Mouse (Mus musculus) cerebellum, adult 11-12 months (tissue): ENCODE measurements around the gene Wdr11.

Source experiments
- DNase-seq: peaks from one replicate; pipeline ENCODE4 v3.0.0; 2022

Wdr11 gene

DNA sequence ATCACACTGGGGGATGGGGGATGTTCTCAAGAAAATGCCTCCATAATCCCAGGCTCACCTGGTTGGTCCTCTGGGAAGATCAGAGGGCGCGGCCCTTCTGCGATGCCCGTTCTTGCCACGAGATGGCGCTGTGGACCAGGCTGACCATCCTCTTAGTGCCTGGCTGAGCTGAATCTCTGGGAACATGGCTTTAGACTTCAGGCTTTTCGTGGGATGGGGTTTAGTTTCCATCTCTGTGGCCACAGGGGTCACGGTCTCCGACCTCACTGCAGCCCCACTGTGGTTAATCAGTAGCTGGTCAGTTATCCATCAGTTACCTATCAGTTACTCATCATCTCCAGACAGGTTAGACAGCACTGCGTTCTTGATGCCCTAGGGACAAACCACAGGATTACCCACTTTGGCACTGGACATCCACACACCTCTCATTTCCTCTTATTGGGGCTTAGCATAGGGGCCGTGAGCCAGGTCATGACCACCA lies 62.2 kb downstream of the Wdr11 start:
- peak; percentile 22 for DNase-seq

DNA sequence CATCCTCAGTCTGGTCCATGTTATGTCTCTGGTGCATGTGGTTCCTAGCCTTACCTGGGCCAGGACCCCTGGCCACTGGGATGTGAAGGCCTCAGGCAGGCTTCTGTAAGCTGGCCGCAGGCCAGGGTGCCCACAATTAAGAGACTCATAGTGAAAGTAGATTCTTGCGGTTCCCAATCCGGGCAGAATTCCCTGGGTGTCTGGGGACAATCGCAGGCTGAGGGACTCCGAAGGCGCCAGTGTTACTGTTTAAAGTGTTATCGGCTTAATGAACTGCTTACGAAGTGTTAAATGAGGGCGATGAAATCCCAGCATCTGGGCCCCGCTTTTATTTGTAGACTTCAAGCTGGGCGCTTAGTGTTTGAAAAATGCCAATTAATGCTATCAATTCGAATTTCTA lies 63.3 kb downstream of the Wdr11 start:
- DNase-seq, result no peak

DNA sequence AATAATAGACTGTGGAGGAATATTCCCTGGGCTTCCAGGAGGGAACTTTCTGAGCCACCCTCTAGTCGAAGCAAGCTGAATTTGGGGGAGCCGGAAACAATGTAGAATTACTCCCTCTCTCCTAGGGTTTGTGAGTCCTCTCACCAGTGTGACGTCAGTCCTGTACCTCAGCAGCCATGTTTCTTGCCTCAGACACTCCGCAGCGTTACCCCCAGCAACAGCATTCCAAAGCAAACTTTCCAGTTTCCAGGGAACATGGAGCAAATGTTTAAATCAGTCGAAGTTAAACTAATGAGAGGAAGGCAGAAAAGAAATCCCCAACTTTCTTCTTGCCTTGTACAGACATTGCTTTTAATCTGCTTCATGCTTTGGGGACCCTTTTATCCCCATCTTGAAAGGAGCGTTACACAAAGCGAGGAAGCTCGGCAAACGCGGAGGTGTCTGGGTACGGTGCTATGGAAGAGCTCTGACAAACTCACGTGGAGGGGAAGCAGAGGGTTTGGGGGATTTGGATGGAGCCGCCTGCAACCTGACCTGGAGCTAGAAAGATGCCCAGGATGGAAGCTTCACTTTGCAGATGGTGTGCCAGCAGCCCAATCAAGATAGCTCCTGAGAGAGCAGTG lies 64.1 kb downstream of the Wdr11 start:
- DNase-seq, result no peak

DNA sequence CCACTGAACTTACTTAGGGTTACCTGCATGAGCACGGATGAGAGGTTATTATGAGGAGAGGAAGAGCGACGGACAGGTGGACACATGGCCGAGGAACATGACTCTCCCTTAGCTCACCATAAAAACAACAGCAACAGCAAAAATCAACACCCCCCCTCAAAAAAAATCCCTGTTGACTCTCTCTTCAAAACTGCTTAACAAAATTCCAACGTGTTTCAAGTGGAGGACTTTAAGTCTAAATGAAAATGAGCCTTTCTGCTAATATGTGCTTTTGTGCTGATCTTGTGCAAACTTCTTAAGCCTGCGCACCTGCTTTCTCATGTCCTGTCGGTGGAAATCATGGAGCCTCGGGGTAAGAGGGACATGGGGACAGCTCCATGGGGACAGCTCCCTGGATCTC lies 66.2 kb downstream of the Wdr11 start:
- no peak for DNase-seq

DNA sequence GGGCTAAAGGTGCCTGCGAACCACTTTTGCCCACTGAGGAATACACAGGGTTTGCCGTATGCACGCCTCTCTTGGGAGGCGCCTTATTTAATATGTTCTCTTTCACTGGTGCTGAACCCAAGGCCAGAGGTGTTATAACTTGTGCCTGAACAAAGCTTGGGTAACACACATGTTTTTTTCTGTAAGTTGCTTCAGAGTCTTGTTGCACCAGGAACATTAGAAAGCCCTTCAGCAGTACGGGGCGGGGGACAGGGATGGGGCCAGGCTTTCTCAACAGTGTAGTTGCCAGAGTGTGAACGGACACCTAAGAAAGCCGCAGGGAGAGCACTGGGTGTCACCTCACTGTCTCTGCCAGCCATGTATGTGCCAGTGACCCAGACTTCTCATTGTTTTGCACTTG lies 68.1 kb downstream of the Wdr11 start:
- no peak for DNase-seq

DNA sequence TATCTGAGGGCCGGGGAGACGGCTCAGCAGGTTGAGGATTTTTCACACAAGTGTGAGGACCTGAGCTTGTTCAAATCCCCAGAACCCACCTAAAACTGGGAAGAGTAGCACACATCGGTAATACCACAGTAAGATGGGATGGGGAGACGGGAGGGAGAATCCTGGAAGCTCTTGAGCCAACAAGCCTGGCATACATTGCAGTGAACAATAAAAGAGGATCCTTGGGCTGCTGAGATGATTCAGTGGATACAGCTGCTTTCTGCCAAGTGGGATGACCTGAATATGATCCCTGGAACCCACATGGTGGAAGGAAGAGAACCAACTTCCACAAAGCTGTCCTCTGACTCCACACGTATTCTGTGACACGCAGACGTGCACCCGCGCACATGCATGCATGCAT lies 68.9 kb downstream of the Wdr11 start:
- DNase-seq, result no peak

DNA sequence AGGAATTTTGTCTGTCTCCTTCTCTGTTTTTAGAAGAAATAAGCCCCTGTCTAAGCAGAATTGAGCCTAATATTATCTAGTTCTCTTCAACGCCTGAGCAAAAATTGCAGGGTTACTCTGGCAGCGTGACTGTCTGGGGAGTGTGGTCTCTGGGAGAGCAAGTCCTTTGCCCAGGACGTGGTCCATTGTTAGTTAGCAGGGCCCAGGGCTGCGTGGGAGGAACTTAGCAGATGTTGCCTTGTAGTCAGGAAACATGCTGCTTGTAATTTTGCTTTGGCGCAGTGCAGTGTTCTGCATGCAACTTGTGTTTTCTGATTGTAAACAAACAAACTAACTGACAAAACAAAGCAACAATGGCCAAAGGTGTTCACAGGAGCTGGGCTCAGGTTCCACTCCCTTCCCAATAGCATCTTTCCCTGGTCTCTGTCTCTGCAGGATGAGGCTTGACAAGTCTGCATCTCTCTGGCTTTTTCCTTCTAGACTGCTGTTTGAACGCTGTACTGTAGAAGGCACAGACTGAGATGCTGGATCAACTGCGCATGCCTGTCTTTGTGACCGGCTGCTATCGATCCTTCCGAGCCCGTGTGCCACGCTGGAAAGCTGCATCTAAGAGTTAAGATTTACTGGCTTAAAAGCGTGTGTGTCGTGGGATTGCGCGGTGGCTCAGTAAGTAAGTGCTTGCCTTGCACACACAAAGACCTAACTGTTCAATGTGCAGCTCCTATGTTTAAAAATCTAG lies 70.6 kb downstream of the Wdr11 start:
- no peak for DNase-seq

DNA sequence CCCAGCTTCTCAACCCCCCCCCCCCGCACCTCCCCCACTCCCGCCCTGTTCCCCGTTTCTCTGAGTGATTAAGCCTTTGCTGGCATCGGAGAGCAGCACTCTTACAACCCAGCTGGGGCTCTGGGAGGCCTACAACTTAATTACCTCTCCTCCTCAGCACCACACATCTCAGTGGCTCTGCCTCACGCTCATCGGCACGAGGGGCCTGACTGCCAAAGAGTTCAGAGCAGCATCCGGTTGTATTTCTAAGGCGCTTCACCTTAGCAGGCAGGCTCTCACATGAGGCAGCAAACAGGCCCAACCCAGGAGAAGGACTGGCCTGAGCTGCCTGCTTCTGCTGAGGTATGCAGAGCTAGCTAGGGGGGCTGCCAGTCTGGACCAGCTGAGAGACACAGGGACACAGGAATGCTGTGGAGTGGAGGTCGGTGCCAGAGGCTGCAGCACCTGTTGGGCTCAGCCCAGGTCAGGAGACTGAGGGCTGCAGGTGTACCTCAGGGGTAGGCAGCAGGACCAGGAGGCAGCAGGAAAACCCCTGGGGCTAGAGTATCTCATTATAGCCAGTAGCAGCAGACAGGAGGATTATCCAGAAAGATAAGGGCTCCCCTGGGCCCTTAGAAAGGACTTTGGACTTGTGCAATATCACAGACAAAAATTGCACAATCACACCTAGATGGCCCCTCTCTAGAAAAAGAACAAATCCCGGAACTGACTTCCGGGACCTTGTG lies 72.3 kb downstream of the Wdr11 start:
- DNase-seq, result no peak

DNA sequence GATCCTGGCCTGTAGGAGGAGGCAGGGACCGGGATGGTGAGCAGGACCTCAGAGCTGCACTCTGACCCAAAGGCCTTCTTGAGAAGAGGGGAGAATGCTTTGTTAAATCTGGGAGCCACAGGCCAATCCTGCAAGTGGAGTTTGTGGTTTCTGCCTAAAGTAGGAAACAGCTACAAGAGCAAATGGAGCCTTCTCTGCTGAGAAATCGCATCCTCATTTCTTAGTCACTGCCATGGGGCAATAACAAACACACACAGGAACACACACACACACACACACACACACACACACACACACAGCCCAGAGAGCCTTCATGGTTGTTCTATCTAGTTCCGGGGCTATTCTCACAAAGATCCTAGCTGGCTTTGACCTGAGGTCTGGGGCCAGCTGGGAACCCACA lies 73.7 kb downstream of the Wdr11 start:
- no peak for DNase-seq

DNA sequence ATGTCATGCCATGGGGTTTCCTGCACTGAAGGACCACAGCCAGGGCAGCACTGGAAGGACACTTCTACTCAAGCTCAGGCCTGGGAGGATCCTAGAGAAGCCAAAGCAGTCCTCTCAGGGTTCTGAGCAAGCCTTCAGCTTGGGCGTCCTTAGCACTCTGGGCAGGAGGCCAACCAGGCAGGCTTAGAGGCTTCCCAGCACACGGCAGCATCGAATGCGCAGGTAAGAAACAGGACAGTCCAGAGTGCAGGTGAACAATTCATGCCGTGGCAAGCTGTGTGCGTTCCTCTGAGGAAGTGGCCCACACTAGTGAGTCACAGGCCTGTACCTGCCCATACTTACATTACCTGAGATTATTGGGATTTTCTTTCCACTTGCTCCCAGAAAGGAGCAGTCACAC lies 74.3 kb downstream of the Wdr11 start:
- no peak for DNase-seq

DNA sequence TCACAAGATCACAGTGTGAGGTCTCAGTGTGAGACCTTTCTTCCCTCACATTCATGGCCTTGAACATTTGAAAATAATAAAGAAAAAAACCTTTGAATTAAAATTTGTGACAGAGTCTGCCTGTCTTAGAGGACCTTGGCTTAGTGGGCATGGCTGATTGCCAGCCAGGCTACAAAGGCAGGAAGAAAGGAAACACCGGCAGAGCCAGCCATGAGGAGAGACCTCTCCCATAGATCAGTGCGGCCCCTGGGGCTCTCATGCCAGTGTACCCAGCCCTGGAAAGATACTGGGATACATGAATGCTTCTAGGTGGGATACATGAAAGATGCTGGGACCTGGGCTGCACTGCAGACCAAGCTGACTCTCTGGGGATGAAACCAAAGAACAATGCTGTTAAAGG lies 74.9 kb downstream of the Wdr11 start:
- DNase-seq, result no peak

DNA sequence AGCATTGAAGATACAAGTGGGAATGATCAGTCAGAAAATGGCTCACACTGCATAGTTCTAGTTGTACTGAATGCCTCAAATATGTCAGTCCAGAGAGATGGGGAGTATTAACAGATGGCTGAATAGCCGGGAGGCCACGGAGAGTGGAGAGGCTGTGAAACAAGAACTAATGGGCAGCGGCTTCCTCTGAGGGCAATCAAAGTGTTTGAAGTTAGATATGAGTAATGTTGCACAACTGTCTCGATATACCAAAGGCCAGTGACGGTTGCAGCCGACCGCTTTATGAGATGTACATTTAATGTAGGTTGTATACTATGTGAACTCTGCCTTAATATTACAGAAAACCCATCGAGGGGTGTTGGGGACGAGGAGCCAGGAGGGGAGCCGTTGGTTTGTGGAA lies 78.6 kb downstream of the Wdr11 start:
- DNase-seq, result no peak

DNA sequence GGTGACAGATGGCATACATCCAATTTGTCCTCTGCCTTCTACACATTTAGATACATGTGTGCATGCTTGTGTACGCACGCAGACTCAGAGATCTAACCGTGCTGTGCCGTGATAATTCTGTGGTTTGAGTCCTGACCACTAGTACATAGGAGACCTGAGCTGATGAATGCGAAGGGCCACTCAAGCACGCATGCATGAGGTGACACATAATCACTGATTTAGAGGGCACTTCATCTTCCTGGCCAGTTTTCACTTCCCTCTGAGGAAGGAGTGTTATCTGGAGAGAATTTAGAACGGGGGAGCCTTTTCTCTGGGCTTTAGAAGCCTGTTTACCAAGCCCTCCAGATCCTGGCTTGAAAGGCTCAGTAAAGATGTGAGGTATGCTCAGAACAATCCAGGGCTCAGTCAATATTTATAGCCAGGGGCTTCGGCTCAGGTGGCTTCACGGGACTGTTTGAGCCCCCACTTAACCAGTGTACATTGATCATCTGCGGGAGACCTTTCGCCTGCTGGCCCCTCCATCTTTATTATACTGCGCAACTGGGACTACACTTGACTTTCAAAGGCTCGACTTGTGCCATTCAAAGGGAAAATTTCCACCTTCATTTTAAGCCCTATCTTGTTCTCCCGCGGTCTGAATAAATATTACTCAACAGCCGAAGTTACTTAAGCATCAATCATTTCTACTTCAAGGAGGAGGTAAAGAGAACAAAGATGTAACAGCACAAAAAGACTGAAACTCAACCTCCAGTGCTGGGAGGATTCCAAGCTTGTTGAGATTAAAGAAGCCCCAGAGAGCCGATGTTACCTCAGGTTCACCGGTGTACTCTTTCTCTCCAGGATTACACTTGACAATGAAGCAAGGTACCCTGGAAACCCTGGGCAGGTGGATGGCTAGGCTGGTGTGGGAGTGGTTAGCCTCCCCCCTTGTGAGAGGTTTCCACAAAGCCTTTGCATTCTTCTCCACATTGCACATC lies 80.3 kb downstream of the Wdr11 start:
- no peak for DNase-seq

DNA sequence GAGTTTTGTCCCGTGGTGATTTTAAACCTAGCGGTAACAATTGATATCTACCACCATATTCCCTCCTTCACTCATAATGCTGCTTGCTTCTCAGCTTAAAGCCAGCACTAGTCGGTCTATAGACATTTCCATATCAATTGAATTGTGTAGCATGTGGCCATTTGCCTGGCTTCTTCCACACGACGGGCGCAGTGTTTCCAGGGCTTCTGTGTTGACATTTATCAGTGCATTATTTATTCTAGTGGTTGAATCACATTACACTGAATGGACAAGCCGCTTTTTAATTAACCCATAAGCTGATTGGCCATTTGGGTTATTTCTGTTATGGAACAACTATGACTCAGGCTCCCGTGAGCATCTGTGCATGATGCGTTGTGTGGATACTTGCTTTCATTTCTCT lies 82.1 kb downstream of the Wdr11 start:
- DNase-seq, result no peak

DNA sequence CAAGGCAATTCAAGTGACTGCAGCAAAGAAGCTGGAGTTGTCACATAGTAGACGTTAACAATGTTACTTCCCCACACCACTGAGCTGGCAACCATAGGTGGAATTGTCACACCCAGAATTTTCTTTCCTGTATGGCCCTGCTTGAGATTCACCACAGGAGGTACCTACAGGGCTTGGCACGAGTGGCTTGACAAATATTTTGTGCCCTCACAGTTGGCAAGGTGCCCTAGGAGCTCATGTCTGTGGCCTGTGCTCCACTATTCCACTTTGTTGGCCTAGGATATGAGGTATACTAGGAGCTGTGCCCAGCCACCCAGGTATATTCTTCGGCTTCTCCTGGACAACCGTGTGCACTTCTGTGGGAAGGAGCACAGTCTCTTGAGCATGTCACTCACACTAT lies 82.9 kb downstream of the Wdr11 start:
- DNase-seq, result no peak

DNA sequence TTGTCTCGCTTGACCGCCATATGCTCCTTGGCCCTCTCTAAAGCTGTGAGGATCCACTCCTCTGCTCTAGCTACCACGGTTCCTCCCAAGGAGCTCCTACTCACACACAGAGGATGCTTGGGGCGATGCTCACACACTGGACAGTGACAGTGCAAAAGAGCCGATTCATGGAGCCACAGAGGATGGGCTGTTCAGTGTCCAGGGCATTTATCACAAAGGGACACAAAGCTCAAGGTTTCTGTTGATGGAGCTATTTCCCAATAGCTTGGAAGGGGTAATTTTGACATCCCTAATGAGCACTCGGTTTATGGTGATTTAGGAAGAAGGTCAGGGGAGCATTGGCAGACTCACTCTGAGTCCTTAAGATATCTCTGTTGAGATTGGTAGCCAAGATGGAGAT lies 84.2 kb downstream of the Wdr11 start:
- no peak for DNase-seq

DNA sequence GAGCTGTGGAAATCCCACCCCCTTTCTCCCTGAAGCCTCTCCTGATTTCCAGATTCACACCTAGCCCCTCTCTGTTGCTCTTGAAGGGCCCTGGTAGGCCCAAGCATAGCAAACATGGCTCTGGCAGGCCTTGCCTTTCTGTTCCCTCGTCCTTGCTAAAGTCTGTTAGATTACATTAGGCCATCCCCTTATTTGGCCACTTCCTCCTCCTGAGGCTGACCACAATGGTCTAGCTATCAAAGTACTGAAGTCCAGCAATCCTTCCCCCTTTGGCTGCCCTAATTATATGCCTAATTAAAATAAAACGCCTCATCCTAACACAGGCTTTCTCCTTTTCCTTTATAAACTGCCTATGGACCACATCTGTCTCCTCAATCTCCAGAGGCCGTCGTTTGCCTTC lies 85.5 kb downstream of the Wdr11 start:
- DNase-seq, result no peak

DNA sequence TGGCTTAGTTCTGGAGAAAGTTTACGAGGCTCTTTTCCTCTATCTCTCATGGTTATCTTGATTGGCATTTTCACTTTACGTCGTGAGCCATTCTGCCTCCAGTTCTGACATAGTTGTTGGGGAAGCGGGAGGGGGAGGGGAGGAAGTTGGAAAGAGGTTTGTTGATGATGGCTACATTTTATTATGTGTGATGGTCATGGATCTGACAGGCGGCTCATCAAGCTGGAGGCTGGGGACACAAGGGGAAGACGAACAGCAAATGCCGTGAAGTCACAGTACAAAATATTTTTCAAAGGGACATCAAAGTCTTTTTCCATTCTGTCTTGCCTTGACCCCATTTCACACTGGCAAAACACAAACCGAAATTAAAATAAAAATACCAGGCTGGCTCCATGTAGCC lies 86.8 kb downstream of the Wdr11 start:
- no peak for DNase-seq

DNA sequence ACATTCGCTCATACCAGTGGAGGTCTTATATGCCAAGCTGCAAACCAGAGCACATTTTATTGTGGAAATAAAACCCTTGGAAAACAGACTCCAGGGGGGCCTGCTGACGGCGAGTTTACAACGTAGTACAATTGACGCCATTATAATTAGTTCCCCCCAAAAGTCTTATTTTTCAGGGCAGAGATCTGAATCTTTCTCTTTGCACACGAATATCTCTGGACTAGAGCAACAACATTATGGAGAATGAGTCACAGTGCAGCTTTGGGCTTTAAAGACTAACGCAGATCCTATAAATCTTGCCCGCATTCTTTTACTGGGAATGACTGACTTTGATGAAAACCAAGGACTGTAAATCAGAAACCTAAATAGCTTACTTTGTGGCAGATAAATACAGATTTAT lies 87.3 kb downstream of the Wdr11 start:
- DNase-seq, result no peak

DNA sequence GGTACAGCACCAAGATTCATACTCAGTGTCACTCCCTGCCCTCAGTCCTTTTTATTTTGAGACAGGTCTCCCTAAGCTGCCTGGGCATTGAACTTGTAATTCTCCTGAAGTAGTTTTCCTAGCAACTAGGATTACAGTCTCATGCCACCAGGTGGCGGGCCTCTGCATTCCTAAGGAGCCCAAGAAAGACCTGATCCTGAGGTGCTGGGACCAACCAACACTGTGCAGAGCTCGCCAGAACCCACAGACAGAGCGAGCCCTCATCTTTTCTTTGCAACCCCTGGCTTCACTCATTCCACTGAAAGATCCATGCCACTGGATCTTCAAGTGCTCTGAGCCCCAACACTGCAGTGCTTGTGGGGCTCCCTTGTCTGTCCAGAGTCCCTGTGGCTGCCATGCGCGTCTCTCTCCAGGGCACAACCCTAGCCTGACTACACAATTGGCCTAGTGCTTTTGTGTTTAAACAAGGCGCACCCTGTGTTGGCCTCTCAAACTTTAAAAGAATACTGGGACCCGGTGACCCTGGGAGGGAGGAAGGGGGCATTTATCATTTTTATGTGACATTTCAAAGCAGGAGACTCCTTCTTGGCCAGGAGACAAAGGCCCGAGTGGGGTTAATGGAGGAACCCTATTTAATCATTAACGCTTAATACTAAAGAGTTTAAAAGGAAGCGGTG lies 89.0 kb downstream of the Wdr11 start:
- DNase-seq, result no peak

DNA sequence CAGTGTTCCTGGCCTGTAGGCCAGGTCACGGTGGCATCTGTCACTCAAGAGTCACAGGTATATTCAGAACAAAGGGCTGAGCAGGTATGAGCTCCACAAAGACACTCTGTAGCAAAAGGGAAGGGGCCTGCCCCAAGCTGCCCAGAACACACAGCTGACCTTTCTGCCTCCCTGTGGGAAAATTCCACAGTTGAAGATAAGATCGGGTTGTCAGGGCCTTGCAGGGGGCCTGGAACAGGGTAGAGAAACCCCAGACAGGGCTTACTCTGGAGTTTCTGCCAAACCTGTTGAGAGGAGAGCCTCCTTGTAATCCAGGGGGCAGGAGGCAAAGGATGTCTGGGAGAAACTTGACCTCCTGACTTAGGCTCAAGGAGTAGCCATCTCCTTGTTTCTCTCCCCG lies 90.9 kb downstream of the Wdr11 start:
- no peak for DNase-seq

DNA sequence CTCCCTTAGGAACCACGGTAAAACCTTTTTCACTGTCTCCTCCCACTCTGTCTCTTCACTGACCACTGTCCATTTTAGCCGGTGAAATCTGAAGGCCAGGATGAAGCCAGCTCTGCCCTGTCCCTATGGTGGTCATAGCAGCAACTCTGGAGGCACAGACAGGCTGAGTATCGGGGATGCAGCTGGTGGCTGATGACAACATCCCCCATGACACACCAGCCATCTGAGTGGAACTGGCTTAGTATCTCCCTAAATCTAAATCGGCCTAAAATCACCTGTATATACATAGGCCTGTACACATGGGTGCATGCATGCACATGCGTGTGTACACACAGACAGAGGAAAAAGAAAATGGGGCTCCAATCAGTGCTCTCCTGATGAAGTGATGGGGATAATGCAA lies 93.7 kb downstream of the Wdr11 start:
- DNase-seq, result no peak
